Mouse (Mus musculus) T-cell, adult 2 months (primary cell): ENCODE results near the gene 2900026A02Rik.
"Not testable (repeated sequence)": the region's sequence is repeated elsewhere in the genome, so short reads cannot be mapped to it uniquely, and the experiment has no call there.

Experiments
- DNase-seq: peaks from one replicate; pipeline ENCODE4 v3.0.0; 2022; ENCODE audit warnings: low spot score

The 2900026A02Rik gene

DNA sequence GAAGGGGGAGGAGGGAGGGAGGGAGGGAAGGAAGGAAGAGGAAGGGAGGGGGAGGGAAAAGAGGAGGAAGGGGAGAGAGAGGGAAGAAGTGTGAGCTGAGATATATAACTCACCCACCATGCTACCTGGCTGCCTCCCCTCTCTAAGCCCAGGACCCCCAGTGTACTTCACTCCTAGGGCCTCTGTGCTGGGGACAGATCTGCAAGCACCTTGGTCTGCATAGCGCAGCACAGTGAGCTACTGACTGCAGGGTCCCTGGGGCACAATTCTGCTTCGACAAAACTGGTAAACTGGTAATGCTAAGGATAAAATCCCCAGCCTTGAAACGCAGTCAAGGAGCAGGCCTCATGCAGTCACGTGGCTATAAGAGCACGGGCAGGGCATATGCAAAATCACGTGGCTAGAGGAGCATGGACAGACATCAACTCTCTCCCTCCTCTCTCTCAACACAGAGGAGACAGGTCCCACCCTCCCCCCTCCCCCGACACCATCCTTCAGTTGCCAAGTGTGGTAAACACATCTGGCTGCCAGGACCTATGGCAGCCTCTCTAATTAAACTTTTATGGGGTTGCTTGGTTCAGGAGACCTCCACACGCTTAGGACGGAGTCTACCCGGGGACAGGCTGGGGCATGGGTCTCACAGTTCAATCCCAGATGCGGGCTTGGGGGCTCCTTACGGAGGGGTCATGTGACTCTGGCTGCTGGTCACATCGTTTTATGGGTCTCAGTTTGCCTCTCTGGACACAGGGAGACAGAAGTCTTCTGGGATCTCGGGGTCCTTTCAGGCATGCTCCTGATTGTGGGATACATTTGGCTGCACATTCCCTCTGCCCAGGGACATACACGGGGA, 100.1 kb downstream of the 2900026A02Rik start:
- DNase-seq: no peak

GRCm38 (mm10) chr5:113119861-113120465, 101.1 kb downstream of the 2900026A02Rik start:
- no peak for DNase-seq

GRCm38 (mm10) chr5:113119291-113119690, 101.7 kb downstream of the 2900026A02Rik start:
- DNase-seq: no peak

DNA sequence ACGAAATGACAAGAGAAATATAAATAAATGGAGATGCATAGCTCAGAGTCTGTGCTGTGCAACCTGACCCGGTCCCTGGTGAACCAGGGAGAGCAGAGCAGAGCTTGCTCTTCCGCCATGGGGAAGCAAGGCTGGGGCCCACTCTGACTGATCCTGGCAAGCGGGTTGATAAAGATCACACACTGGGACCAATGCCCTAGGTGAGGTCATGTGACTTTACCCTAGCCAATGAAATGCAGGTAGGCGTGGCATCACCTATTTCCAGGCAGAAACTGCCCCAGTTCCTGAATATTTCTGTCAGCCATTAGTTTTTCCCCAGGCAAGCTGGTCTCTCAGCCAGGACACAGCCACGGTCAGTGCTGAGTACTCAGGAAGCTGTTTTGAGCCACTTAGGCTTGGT, 102.3 kb downstream of the 2900026A02Rik start:
- no peak for DNase-seq

GRCm38 (mm10) chr5:113117361-113117760, 103.7 kb downstream of the 2900026A02Rik start:
- no peak for DNase-seq

DNA sequence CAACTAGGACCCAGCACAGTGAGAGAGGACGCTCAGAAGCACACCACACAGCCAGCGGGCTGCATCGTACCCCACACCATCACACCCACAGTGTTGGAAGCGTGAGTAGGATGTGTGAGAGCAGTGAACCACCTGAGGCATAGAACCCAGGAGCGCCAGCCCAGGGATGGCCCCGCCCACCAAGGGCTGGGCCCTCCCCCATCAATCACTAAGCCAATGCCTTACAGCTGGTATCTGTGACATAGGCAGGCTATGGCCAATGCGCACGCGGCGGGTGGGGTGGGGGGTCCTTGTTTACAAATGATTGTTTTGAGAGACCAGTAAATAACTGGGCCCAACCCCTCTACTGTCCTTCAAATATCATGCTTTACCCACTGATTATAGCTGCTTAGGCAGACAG, 105.1 kb downstream of the 2900026A02Rik start:
- no peak for DNase-seq

GRCm38 (mm10) chr5:113114264-113115225, 106.5 kb downstream of the 2900026A02Rik start:
- no peak for DNase-seq

- DNase-seq: no peak
Measured at GRCm38 (mm10) chr5:113113120-113113519, 107.9 kb downstream of the 2900026A02Rik start.

DNA sequence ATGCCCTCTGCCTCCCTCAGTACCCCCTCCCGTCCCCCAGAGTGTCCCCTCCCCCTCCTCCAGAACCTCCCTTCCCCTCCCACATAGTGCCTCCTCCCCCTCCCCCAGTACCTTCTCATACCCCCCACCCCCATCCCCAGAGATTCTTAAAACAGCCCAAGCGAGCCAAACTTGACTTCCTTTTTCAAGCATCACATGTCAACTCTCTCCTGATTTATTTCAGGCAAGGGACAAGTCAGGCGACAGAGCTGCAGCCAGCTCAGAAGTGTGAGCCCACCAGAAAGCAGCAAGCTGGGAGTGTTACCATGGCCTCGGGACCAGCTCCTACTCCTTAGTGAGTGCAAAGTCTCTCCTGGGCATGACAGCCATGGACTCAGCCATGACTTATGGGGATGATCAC, 109.7 kb downstream of the 2900026A02Rik start:
- no peak for DNase-seq

- DNase-seq: no peak
Measured at GRCm38 (mm10) chr5:113110929-113111328, 110.1 kb downstream of the 2900026A02Rik start.

- not testable (repeated sequence) for DNase-seq
Measured at GRCm38 (mm10) chr5:113109651-113110050, 111.4 kb downstream of the 2900026A02Rik start.

GRCm38 (mm10) chr5:113108165-113108764, 112.8 kb downstream of the 2900026A02Rik start:
- DNase-seq: no peak

- no peak for DNase-seq
Measured at GRCm38 (mm10) chr5:113107709-113108108, 113.3 kb downstream of the 2900026A02Rik start.

DNA sequence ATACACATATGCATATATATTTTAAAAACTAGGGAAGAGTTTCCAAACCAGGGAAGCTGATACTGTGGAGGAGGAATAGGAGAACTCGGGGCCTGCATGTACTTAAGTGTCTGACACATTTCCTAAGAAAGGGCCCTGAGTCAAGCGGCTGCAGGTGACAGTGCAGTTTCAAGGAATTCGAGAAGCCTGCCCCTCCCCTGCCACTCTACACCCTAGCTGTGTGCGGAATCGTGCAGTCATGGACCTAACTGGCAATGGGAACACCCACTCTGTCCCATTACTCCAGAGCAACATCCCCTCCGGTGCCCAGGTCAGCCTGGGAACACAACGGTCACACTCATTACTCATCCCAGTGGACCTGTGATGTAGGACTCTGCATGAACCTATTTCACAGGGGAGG, 114.4 kb downstream of the 2900026A02Rik start:
- no peak for DNase-seq

GRCm38 (mm10) chr5:113105481-113105880, 115.6 kb downstream of the 2900026A02Rik start:
- DNase-seq: no peak

DNA sequence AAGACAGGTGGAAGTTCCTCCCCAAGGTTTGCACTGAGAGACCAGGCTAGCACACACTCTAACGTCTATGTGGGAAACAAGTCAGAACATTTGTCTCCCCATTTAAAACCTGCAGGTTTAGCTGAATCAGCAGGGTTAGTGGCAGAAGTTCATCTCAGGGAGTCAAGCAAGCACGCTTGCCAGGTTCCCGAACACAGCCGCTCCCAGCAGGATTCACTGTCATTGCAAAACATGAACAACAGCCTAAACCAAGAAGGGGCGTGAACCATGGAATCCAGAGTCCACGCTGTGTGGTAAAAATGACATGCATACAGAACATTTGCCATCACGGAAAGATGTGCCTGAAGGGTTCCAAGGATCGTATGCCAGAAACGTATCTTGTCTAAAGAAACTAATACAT, 116.0 kb downstream of the 2900026A02Rik start:
- DNase-seq: no peak

- DNase-seq: no peak
Measured at GRCm38 (mm10) chr5:113102455-113102854, 118.6 kb downstream of the 2900026A02Rik start.

DNA sequence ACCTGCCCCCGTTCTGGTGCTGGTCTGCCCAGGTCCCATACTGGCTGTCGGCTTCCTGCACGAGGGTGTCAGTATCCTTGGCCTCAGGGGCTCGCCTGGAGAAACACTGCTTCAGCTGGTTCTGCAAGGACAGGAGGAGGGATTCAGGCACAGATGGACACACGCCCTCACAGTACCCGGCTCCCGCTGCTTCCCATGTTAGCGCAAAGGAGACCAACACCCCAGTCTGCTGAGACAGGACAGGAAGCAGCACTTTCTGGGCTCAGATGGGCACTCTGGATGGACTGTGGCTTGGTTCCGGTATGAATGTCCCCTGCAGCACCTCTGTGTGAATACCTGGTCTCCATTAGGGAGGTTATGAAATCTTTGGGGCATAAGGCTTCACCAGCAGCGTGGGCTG, 119.6 kb downstream of the 2900026A02Rik start:
- no peak for DNase-seq

DNA sequence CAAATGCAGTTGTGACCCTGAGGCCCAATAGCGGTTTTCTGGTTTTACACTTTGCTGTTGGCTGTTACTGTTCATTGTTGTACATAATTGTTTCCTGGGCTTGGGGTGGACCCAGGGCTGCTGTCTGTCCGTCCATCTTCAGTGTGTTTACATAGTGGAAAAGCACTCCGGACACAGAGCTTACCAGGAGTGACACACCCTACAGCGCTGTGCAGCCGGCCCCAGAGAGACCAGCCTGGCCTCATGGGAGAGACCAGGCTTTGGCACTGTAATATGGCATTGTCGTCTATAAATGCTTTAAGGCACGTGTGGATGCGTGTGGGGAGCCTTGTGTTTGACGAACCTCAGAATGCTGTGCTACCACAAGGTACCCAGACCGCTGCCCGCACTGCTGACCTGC, 120.6 kb downstream of the 2900026A02Rik start:
- DNase-seq: no peak

DNA sequence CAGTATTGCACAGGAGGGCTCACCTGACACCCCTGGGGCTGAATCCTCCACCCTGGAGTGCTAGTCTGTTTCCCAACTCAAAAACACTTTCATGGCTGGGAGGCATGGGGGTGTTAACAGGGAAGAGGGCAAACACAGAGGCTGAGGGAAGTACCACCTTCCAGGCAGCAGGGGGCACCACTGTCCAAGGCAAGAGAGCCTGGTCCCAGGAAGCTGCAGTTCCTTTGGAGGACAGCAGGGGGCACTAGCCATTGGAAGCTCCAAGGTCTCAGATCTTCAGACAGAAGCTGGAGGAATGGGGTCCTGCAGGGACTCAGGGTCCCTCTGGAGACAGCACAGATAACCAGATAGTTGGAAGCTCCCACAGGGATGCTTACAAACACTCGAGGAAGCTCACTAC, 121.5 kb downstream of the 2900026A02Rik start:
- peak; percentile 60 for DNase-seq

DNA sequence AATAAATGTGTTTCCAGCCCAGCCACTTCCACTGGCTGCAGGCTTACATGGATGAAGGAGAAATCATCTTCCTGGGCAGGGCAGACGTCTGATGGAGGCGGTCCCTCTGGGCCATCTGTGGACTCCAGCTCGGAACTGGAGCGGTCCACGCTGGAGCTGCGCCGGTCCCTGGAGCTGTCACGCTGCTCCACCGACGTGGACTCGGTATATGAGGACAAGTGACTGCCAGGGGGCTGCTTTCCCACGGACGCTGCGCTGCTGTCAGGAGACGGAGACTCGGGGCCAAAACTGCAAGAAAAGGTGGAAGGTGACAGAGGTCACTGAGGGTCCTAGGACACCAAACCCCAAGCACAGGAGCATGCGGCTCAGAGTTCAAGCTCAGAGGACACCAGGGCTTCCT, 123.5 kb downstream of the 2900026A02Rik start:
- no peak for DNase-seq

DNA sequence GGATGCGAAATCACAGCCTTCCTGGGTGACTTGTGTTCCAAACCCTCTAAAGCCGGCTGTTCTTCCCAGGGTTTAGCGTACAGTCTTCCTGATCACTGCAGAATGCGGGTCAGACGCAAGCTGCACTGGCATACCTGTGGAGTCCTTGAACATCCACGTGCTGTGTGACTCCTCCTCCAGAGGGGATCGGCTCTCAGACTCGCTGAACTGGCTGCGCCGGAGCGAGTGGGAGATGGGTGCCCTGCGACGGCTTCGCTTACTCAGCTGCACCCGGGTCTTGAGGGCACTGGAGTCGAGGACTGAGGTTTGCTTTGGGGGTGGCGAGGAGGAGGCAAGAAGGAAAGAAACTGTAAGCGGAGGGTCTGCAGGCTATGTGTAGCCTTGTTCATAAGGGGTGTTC, 125.6 kb downstream of the 2900026A02Rik start:
- no peak for DNase-seq
